Comparison of ENCODE assay signal across 8 mouse cellular contexts in genomic region chr14:46831295-46831694, GRCm38 (mm10). TPM values are rescaled to one million over a fixed set of nuclear protein-coding genes. Genes with fewer than 3 reads are reported as not detected.
DNase-seq lines count a peak whose midpoint lies in the region; ATAC-seq and TF ChIP-seq lines count a peak whose summit lies in the region.

No protein-coding gene starts in this region.

- H3K9me3 ChIP-seq in forebrain, embryonic 12.5 days = no peaks in the 10 kb centered on the region
- H3K9me3 ChIP-seq in intestine, postnatal 0 days (ENCODE audit: control insufficient read depth) = no peaks in the 10 kb centered on the region
- no peaks in the 10 kb centered on the region for H3K9me3 ChIP-seq in neural tube, embryonic 15.5 days (replicated peaks)

- peak; percentile 15 for DNase-seq in thymus, postnatal 0 days (ENCODE audit: low spot score)
- DNase-seq in thymus, postnatal 25 days = no peak
- no peak for DNase-seq in cerebellum, adult 11-12 months
- no peak for DNase-seq in right cerebral cortex, postnatal 10 days (ENCODE audit: low spot score in 2 of 2)
- DNase-seq in layer of hippocampus, postnatal 36 days = no peak

- H3K4me3 ChIP-seq in forebrain, embryonic 12.5 days (replicated peaks) = peak overlapping the region; percentile 86
- H3K4me3 ChIP-seq in intestine, postnatal 0 days (ENCODE audit: low read depth, low read length) = peak overlapping the region; percentile 90
- H3K4me3 ChIP-seq in neural tube, embryonic 15.5 days (replicated peaks) = peak overlapping the region; percentile 55

- no peak overlapping the region for H3K27ac ChIP-seq in forebrain, embryonic 12.5 days
- peak overlapping the region; percentile 80 for H3K27ac ChIP-seq in intestine, postnatal 0 days (ENCODE audit: low read depth, low read length)
- H3K27ac ChIP-seq in neural tube, embryonic 15.5 days (replicated peaks) = no peak overlapping the region; the same call in 1 of the 2 replicates

- ATAC-seq in forebrain, embryonic 12.5 days (ENCODE audit: low FRiP score) = no peak
- 0 out of 2 replicates have a peak, but pooled peaks have one; percentile 19 for ATAC-seq in intestine, postnatal 0 days
- no peak for ATAC-seq in neural tube, embryonic 15.5 days (ENCODE audit: low FRiP score)

- H3K36me3 ChIP-seq in forebrain, embryonic 12.5 days (replicated peaks) = no peaks in the 10 kb centered on the region
- H3K36me3 ChIP-seq in intestine, postnatal 0 days (ENCODE audit: control insufficient read depth, insufficient read depth) = no peaks in the 10 kb centered on the region
- no peaks in the 10 kb centered on the region for H3K36me3 ChIP-seq in neural tube, embryonic 15.5 days

- peaks cover 16% of the 10 kb centered on the region; the same call in 1 of the 2 replicates for H3K4me1 ChIP-seq in forebrain, embryonic 12.5 days
- no peaks in the 10 kb centered on the region for H3K4me1 ChIP-seq in intestine, postnatal 0 days (replicated peaks; ENCODE audit: control insufficient read depth, insufficient read depth, low read length)
- peaks cover 13% of the 10 kb centered on the region for H3K4me1 ChIP-seq in neural tube, embryonic 15.5 days

- peak overlapping the region; percentile 86 for H3K9ac ChIP-seq in forebrain, embryonic 12.5 days
- H3K9ac ChIP-seq in intestine, postnatal 0 days (ENCODE audit: low read depth, low read length) = peak overlapping the region; percentile 78
- no peak overlapping the region for H3K9ac ChIP-seq in neural tube, embryonic 15.5 days (replicated peaks)

- WGBS in forebrain, embryonic 12.5 days = 11% methylated on average over 4 of the region's 4 CpGs
- WGBS in intestine, postnatal 0 days = 3% methylated on average over 4 of the region's 4 CpGs
- 3% methylated on average over 4 of the region's 4 CpGs for WGBS in neural tube, embryonic 15.5 days

- H3K27me3 ChIP-seq in forebrain, embryonic 12.5 days = no peaks in the 10 kb centered on the region
- H3K27me3 ChIP-seq in intestine, postnatal 0 days (replicated peaks; ENCODE audit: control insufficient read depth, insufficient read depth, low read length) = no peaks in the 10 kb centered on the region
- no peaks in the 10 kb centered on the region; the same call in 1 of the 2 replicates for H3K27me3 ChIP-seq in neural tube, embryonic 15.5 days (replicated peaks)

- no peak for TF ChIP-seq CTCF in intestine, postnatal 0 days (IDR thresholded peaks at IDR 0.05; ENCODE audit: low read depth)

- H3K4me2 ChIP-seq in forebrain, embryonic 12.5 days = peak overlapping the region; percentile 76
- peak overlapping the region; percentile 94 for H3K4me2 ChIP-seq in intestine, postnatal 0 days (replicated peaks; ENCODE audit: low read depth)
- H3K4me2 ChIP-seq in neural tube, embryonic 15.5 days = peak overlapping the region; percentile 92

RNA-seq across cellular contexts. Expression of gene Cgrrf1, which starts 0.6 kb away (rescaled TPM):
- polyA plus RNA-seq in thymus, postnatal 0 days (2015; fragmentation: Nextera tagmentation; extraction: Ambion mirVana) = 11.2 and 16.3 TPM in 2 replicates
- 26.4 and 28.6 TPM in 2 replicates for polyA plus RNA-seq in forebrain, embryonic 12.5 days (2016; fragmentation: Nextera tagmentation; extraction: Ambion mirVana)
- 31.0 and 35.3 TPM in 2 replicates for polyA plus RNA-seq in intestine, postnatal 0 days (2015; fragmentation: Nextera tagmentation; extraction: Ambion mirVana)
- polyA plus RNA-seq in neural tube, embryonic 15.5 days (2015; fragmentation: Nextera tagmentation; extraction: Ambion mirVana) = 20.2 and 20.7 TPM in 2 replicates
- 10 to 100 TPM; 24.1 to 24.3 TPM for total RNA-seq in layer of hippocampus, postnatal 36 days (2021)

RNA-seq across cellular contexts. Expression of gene Gmfb, which starts 9.3 kb away (rescaled TPM):
- 105 and 107 TPM in 2 replicates for polyA plus RNA-seq in thymus, postnatal 0 days (2015; fragmentation: Nextera tagmentation; extraction: Ambion mirVana)
- 107 and 110 TPM in 2 replicates for polyA plus RNA-seq in forebrain, embryonic 12.5 days (2016; fragmentation: Nextera tagmentation; extraction: Ambion mirVana)
- 53.9 and 57.2 TPM in 2 replicates for polyA plus RNA-seq in intestine, postnatal 0 days (2015; fragmentation: Nextera tagmentation; extraction: Ambion mirVana)
- polyA plus RNA-seq in neural tube, embryonic 15.5 days (2015; fragmentation: Nextera tagmentation; extraction: Ambion mirVana) = 116 and 123 TPM in 2 replicates
- 100 to 1,000 TPM; 164 to 181 TPM for total RNA-seq in layer of hippocampus, postnatal 36 days (2021)

RNA-seq across cellular contexts. Expression of gene Cnih1, which starts 43.1 kb away (rescaled TPM):
- 153 and 155 TPM in 2 replicates for polyA plus RNA-seq in thymus, postnatal 0 days (2015; fragmentation: Nextera tagmentation; extraction: Ambion mirVana)
- 176 and 181 TPM in 2 replicates for polyA plus RNA-seq in forebrain, embryonic 12.5 days (2016; fragmentation: Nextera tagmentation; extraction: Ambion mirVana)
- 151 and 153 TPM in 2 replicates for polyA plus RNA-seq in intestine, postnatal 0 days (2015; fragmentation: Nextera tagmentation; extraction: Ambion mirVana)
- 200 and 204 TPM in 2 replicates for polyA plus RNA-seq in neural tube, embryonic 15.5 days (2015; fragmentation: Nextera tagmentation; extraction: Ambion mirVana)
- 10 to 100 TPM; 72.0 to 84.8 TPM for total RNA-seq in layer of hippocampus, postnatal 36 days (2021)

RNA-seq across cellular contexts. Expression of gene Samd4, which starts 51.4 kb away (rescaled TPM):
- polyA plus RNA-seq in thymus, postnatal 0 days (2015; fragmentation: Nextera tagmentation; extraction: Ambion mirVana) = 0.51 and 0.69 TPM in 2 replicates
- 5.0 and 5.3 TPM in 2 replicates for polyA plus RNA-seq in forebrain, embryonic 12.5 days (2016; fragmentation: Nextera tagmentation; extraction: Ambion mirVana)
- polyA plus RNA-seq in intestine, postnatal 0 days (2015; fragmentation: Nextera tagmentation; extraction: Ambion mirVana) = 3.1 TPM in 2 replicates
- polyA plus RNA-seq in neural tube, embryonic 15.5 days (2015; fragmentation: Nextera tagmentation; extraction: Ambion mirVana) = 5.1 and 5.2 TPM in 2 replicates
- 10 to 100 TPM; 11.3 to 13.0 TPM for total RNA-seq in layer of hippocampus, postnatal 36 days (2021)
